9 mouse cellular contexts compared by ENCODE assay signal in genomic region chr3:116661870-116662414, GRCm38 (mm10). TPM values are rescaled to one million over a fixed set of nuclear protein-coding genes. Genes with fewer than 3 reads are reported as not detected.
A peak's percentile ranks its signal among the peaks of the same experiment; 100 is the strongest.
DNase-seq lines count a peak whose midpoint lies in the region; ATAC-seq and TF ChIP-seq lines count a peak whose summit lies in the region.
"Had no signal": no experiment of that assay in that cellular context is flagged by ENCODE, and none has a peak within 500 bp of the region (broad histone marks: within the 10 kb centered on the region; RNA-seq: fewer than 3 reads in every experiment).

No protein-coding gene starts in this region.

- peak overlapping the region; percentile 69 for H3K4me3 ChIP-seq in spleen, adult 2 months (ENCODE audit: extremely low read depth, insufficient read depth, insufficient read length)
- H3K4me3 ChIP-seq in limb, embryonic 10.5 days = peak overlapping the region; percentile 99

- no peak for DNase-seq in frontal cortex, postnatal 10 days (ENCODE audit: low spot score in 2 of 2)
- DNase-seq in spleen, adult 2 months (ENCODE audit: low read depth in 1 of 2, low spot score in 2 of 2) = no peak
- no peak for DNase-seq in spleen, postnatal 4 days (ENCODE audit: low spot score in 2 of 2)
- DNase-seq in gastrocnemius, postnatal 4 days (ENCODE audit: low spot score in 2 of 2) = peak; percentile 38 to 67
- DNase-seq in limb, embryonic 10.5 days (ENCODE audit: low spot score) = peak; percentile 78
- DNase-seq in retina, postnatal 1 day = no peak

- peak overlapping the region; percentile 92 for H3K27ac ChIP-seq in spleen, adult 2 months (ENCODE audit: insufficient read depth, low read length)
- peak overlapping the region; percentile 99 for H3K27ac ChIP-seq in limb, embryonic 10.5 days

- peak; percentile 79 for ATAC-seq in frontal cortex, adult (ENCODE audit: low TSS enrichment)
- ATAC-seq in monocyte, adult 5-6 weeks (replicated peaks; ENCODE audit: insufficient number of reproducible peaks, low FRiP score, low TSS enrichment, poor library complexity, severe bottlenecking) = peak; percentile 30; the same call in 1 of the 2 replicates

- no peak for TF ChIP-seq POLR2A in spleen, adult 2 months (IDR thresholded peaks at IDR 0.05; ENCODE audit: low read depth, low read length)

- WGBS in spleen, adult 2 months = under 1% methylated on average over 56 of the region's 68 CpGs
- whole genome bisulfite sequencing in limb, embryonic 10.5 days = under 1% methylated on average over 67 of the region's 68 CpGs

- no peaks in the 10 kb centered on the region for H3K36me3 ChIP-seq in spleen, adult 2 months (ENCODE audit: control insufficient read depth, insufficient read depth, low read length)
- H3K36me3 ChIP-seq in limb, embryonic 10.5 days = peaks cover 2% of the 10 kb centered on the region; the same call in 1 of the 2 replicates

- TF ChIP-seq CTCF in spleen, adult 2 months (IDR thresholded peaks at IDR 0.05; ENCODE audit: extremely low read depth, insufficient read depth, insufficient read length, insufficient replicate concordance) = no peak

- peaks cover 4% of the 10 kb centered on the region for H3K4me1 ChIP-seq in spleen, adult 2 months (ENCODE audit: control insufficient read depth, insufficient read depth, insufficient read length)
- peaks cover 18% of the 10 kb centered on the region for H3K4me1 ChIP-seq in limb, embryonic 10.5 days

- no peaks in the 10 kb centered on the region for H3K27me3 ChIP-seq in spleen, adult 2 months (ENCODE audit: control insufficient read depth, insufficient read depth, low read length)
- H3K27me3 ChIP-seq in limb, embryonic 10.5 days (ENCODE audit: low read depth, poor library complexity, severe bottlenecking) = no peaks in the 10 kb centered on the region

- no peaks in the 10 kb centered on the region for H3K9me3 ChIP-seq in limb, embryonic 10.5 days (replicated peaks)

RNA-seq across cellular contexts. Expression of gene Mfsd14a, which starts 0.5 kb away (rescaled TPM):
- 12.2 and 12.6 TPM in 2 replicates for polyA plus RNA-seq in spleen, adult 2 months (2012; rRNA removed)
- 10 to 100 TPM; 26.6 TPM for total RNA-seq in gastrocnemius, postnatal 4 days (2021)
- 86.1 and 87.0 TPM in 2 replicates for polyA plus RNA-seq in limb, embryonic 10.5 days (2016; fragmentation: Nextera tagmentation; extraction: Ambion mirVana)
- total RNA-seq in monocyte, adult 5-6 weeks (2017) = 99.6 to 106 TPM (median 102 TPM) in 3 replicates

RNA-seq across cellular contexts. Expression of gene Gm43191, which starts 19.1 kb away (rescaled TPM):
- polyA plus RNA-seq in spleen, adult 2 months (2012; rRNA removed) = not detected in 2 replicates
- not detected for total RNA-seq in gastrocnemius, postnatal 4 days (2021)
- not detected in 2 replicates for polyA plus RNA-seq in limb, embryonic 10.5 days (2016; fragmentation: Nextera tagmentation; extraction: Ambion mirVana)
- total RNA-seq in monocyte, adult 5-6 weeks (2017) = not detected in 3 replicates
- total RNA-seq: heart, adult 18-20 months had no signal

RNA-seq across cellular contexts. Expression of gene Trmt13, which starts 47.6 kb away (rescaled TPM):
- 4.2 and 4.7 TPM in 2 replicates for polyA plus RNA-seq in spleen, adult 2 months (2012; rRNA removed)
- total RNA-seq in gastrocnemius, postnatal 4 days (2021) = 10 to 100 TPM; 11.2 to 13.0 TPM
- polyA plus RNA-seq in limb, embryonic 10.5 days (2016; fragmentation: Nextera tagmentation; extraction: Ambion mirVana) = 23.1 and 30.0 TPM in 2 replicates
- total RNA-seq in monocyte, adult 5-6 weeks (2017) = 56.2 to 58.5 TPM (median 58.1 TPM) in 3 replicates

RNA-seq across cellular contexts. Expression of gene Slc35a3, which starts 50.7 kb away (rescaled TPM):
- 3.7 and 6.0 TPM in 2 replicates for polyA plus RNA-seq in spleen, adult 2 months (2012; rRNA removed)
- 10 to 100 TPM; 12.6 to 15.6 TPM for total RNA-seq in gastrocnemius, postnatal 4 days (2021)
- 8.5 and 11.1 TPM in 2 replicates for polyA plus RNA-seq in limb, embryonic 10.5 days (2016; fragmentation: Nextera tagmentation; extraction: Ambion mirVana)
- total RNA-seq in monocyte, adult 5-6 weeks (2017) = 59.2 to 79.8 TPM (median 73.4 TPM) in 3 replicates

Comparison
In these comparisons a context has a peak if more than half of its experiments do, and no peak if none do; other contexts are left out.
1. DNase-seq: peak in gastrocnemius, postnatal 4 days (2 of 2) and limb, embryonic 10.5 days (single experiment); none in frontal cortex, postnatal 10 days (0 of 2), spleen, adult 2 months (0 of 2), spleen, postnatal 4 days (0 of 2) and retina, postnatal 1 day (single experiment).